In the genomic region with DNA sequence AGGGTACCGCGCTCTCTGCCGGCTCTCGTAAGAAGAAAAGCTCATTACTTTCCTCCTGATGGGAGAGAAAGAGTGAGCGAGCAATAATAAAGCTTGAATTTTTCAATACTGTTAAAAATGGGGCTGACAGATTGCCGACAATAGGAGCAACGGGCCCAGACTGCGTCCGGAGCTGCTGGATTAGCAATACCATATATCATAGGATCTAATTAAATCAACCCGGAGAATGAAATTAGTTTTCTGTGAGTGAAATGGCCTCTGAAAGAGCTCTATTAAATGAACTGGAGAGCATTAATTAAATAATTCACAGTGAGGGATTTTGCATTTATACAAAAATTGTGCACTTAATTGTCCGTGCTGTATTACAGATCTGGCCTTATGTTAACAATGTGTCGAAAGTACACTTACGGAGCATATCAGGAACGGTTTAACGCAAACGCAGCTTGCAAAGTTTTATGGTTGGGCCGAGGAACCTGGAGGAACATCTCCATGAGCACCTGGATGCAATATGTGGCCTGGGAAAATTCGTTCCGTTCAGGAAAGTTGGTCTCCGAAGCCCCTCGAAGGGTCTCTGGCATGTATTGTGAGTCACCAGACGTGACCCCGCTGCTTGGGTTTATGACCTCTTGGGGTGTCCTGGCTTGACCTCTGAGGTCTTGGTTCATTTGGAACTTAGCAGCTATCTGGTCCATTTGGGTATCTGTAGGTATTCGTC, we compare ENCODE assay signal across 13 mouse cellular contexts.
DNase-seq lines count a peak whose midpoint lies in the region; ATAC-seq and TF ChIP-seq lines count a peak whose summit lies in the region.
"Had no signal": no experiment of that assay in that cellular context is flagged by ENCODE, and none has a peak within 500 bp of the region (broad histone marks: within the 10 kb centered on the region; RNA-seq: fewer than 3 reads in every experiment).

No protein-coding gene starts in this region.

- no peak overlapping the region for H3K27ac ChIP-seq in forebrain, embryonic 11.5 days (ENCODE audit: low read depth, low read length)
- H3K27ac ChIP-seq in hindbrain, postnatal 0 days, result no peak overlapping the region
- no peak overlapping the region for H3K27ac ChIP-seq in midbrain, postnatal 0 days (ENCODE audit: low read depth, low read length)
- H3K27ac ChIP-seq: embryonic facial prominence, embryonic 13.5 days; kidney, postnatal 0 days; macrophage had no signal

- ATAC-seq in forebrain, embryonic 11.5 days (replicated peaks; ENCODE audit: low FRiP score), result no peak
- ATAC-seq in hindbrain, postnatal 0 days, result 0 out of 2 replicates have a peak, but pooled peaks have one; percentile 10
- no peak for ATAC-seq in midbrain, postnatal 0 days (ENCODE audit: low FRiP score)

- H3K9me3 ChIP-seq in forebrain, embryonic 11.5 days (ENCODE audit: control insufficient read depth, low read length), result no peaks in the 10 kb centered on the region
- H3K9me3 ChIP-seq in hindbrain, postnatal 0 days (ENCODE audit: low read length), result no peaks in the 10 kb centered on the region
- no peaks in the 10 kb centered on the region for H3K9me3 ChIP-seq in midbrain, postnatal 0 days (ENCODE audit: low read length)
- H3K9me3 ChIP-seq: embryonic facial prominence, embryonic 13.5 days had no signal

- no peak overlapping the region for H3K9ac ChIP-seq in forebrain, embryonic 11.5 days (ENCODE audit: low read length)
- H3K9ac ChIP-seq in hindbrain, postnatal 0 days (replicated peaks; ENCODE audit: low read length), result no peak overlapping the region
- 0 out of 2 replicates have a peak overlapping the region, but pooled peaks have one; percentile 13 for H3K9ac ChIP-seq in midbrain, postnatal 0 days (replicated peaks; ENCODE audit: low read length, poor library complexity, severe bottlenecking)
- H3K9ac ChIP-seq: embryonic facial prominence, embryonic 13.5 days had no signal

- peak; percentile 33 for DNase-seq in embryo, embryonic 10 days (ENCODE audit: low spot score)
- peak; percentile 63 for DNase-seq in forebrain, embryonic 11.5 days (ENCODE audit: low spot score)
- peak; percentile 64 for DNase-seq in hindbrain, postnatal 0 days (ENCODE audit: low spot score)
- peak; percentile 61 for DNase-seq in midbrain, postnatal 0 days (ENCODE audit: low spot score)
- DNase-seq in adrenal gland, postnatal 10 days, result no peak
- DNase-seq in thymus, postnatal 0 days (ENCODE audit: low spot score), result no peak
- DNase-seq in layer of hippocampus, postnatal 14 days (ENCODE audit: low spot score in 2 of 2), result no peak
- DNase-seq: cerebellum, adult 2 months; heart, postnatal 4 days; right cerebral cortex, postnatal 4 days had no signal

- H3K27me3 ChIP-seq in forebrain, embryonic 11.5 days (ENCODE audit: control insufficient read depth, insufficient read depth, low read length), result peaks cover 60% of the 10 kb centered on the region
- no peaks in the 10 kb centered on the region for H3K27me3 ChIP-seq in hindbrain, postnatal 0 days (ENCODE audit: insufficient read depth, low read length)
- H3K27me3 ChIP-seq in midbrain, postnatal 0 days (ENCODE audit: insufficient read depth, low read length), result no peaks in the 10 kb centered on the region

- H3K4me2 ChIP-seq in forebrain, embryonic 11.5 days (ENCODE audit: low read depth, low read length, severe bottlenecking), result no peak overlapping the region
- H3K4me2 ChIP-seq in hindbrain, postnatal 0 days (ENCODE audit: low read depth, low read length), result no peak overlapping the region
- H3K4me2 ChIP-seq in midbrain, postnatal 0 days (ENCODE audit: low read depth, low read length, poor library complexity, severe bottlenecking), result no peak overlapping the region
- H3K4me2 ChIP-seq: embryonic facial prominence, embryonic 13.5 days had no signal

- 0 out of 2 replicates have a peak, but pooled peaks have one; percentile 13 for TF ChIP-seq CTCF in hindbrain, postnatal 0 days (IDR thresholded peaks at IDR 0.05; ENCODE audit: low read depth)
- peak; percentile 33 for TF ChIP-seq CTCF in midbrain, postnatal 0 days (IDR thresholded peaks at IDR 0.05)

- peaks cover 5% of the 10 kb centered on the region; the same call in 1 of the 2 replicates for H3K4me1 ChIP-seq in forebrain, embryonic 11.5 days (replicated peaks; ENCODE audit: control insufficient read depth, insufficient read depth, low read length)
- no peaks in the 10 kb centered on the region; the same call in 1 of the 2 replicates for H3K4me1 ChIP-seq in hindbrain, postnatal 0 days (ENCODE audit: insufficient read depth, low read length)
- no peaks in the 10 kb centered on the region; the same call in 1 of the 2 replicates for H3K4me1 ChIP-seq in midbrain, postnatal 0 days (ENCODE audit: insufficient read depth, low read length)

- no peaks in the 10 kb centered on the region for H3K36me3 ChIP-seq in forebrain, embryonic 11.5 days (ENCODE audit: control insufficient read depth, insufficient read depth, low read length)
- H3K36me3 ChIP-seq in hindbrain, postnatal 0 days (ENCODE audit: insufficient read depth, low read length), result no peaks in the 10 kb centered on the region
- H3K36me3 ChIP-seq in midbrain, postnatal 0 days (ENCODE audit: insufficient read depth, low read length), result no peaks in the 10 kb centered on the region
- H3K36me3 ChIP-seq: embryonic facial prominence, embryonic 13.5 days had no signal

- H3K4me3 ChIP-seq in forebrain, embryonic 11.5 days (ENCODE audit: low read depth, low read length), result no peak overlapping the region
- no peak overlapping the region for H3K4me3 ChIP-seq in hindbrain, postnatal 0 days (ENCODE audit: low read length)
- no peak overlapping the region for H3K4me3 ChIP-seq in midbrain, postnatal 0 days (ENCODE audit: low read depth, low read length)
- H3K4me3 ChIP-seq: embryonic facial prominence, embryonic 13.5 days had no signal

- WGBS in forebrain, embryonic 11.5 days, result 48% methylated on average over 24 of the region's 24 CpGs
- 52% methylated on average over 24 of the region's 24 CpGs for WGBS in hindbrain, postnatal 0 days
- WGBS in midbrain, postnatal 0 days, result 54% methylated on average over 24 of the region's 24 CpGs

Comparison
In these comparisons a context has a peak if more than half of its experiments do, and no peak if none do; other contexts are left out.
1. DNase-seq: peak in embryo, embryonic 10 days (single experiment), forebrain, embryonic 11.5 days (single experiment), hindbrain, postnatal 0 days (single experiment) and midbrain, postnatal 0 days (single experiment); none in adrenal gland, postnatal 10 days (single experiment), thymus, postnatal 0 days (single experiment) and layer of hippocampus, postnatal 14 days (0 of 2).